Mouse (Mus musculus) urinary bladder, adult 18-20 months (tissue): Measurements from ENCODE around the gene Csrnp1.
A peak's percentile ranks its signal among the peaks of the same experiment; 100 is the strongest.

Source experiments
- DNase-seq, 2 experiments: peaks; one replicate each; pipeline ENCODE4 v3.0.0; 2022; ENCODE audit warnings: low spot score in 2 of 2, mixed read lengths in 2 of 2

Csrnp1 gene

DNA sequence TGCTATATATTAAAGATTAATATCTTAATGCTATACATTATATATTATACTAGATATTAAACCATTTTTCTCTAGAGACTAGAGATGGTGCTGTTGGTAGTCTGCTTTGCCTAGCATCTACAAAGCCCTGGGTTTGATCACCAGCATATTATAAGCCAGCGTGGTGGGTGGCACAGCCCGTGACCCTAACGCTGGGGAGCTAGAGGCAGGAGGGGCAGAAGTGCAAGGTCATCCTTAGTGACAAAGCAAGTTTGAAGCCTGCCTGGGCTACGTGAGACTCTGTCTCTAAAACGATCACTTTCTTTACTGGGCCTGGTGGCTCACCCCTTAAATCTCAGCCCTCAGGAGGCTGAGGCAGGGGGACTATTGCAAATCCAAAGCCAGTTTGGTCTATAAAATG is 18.4 kb upstream of the Csrnp1 start:
- DNase-seq = no peak

DNA sequence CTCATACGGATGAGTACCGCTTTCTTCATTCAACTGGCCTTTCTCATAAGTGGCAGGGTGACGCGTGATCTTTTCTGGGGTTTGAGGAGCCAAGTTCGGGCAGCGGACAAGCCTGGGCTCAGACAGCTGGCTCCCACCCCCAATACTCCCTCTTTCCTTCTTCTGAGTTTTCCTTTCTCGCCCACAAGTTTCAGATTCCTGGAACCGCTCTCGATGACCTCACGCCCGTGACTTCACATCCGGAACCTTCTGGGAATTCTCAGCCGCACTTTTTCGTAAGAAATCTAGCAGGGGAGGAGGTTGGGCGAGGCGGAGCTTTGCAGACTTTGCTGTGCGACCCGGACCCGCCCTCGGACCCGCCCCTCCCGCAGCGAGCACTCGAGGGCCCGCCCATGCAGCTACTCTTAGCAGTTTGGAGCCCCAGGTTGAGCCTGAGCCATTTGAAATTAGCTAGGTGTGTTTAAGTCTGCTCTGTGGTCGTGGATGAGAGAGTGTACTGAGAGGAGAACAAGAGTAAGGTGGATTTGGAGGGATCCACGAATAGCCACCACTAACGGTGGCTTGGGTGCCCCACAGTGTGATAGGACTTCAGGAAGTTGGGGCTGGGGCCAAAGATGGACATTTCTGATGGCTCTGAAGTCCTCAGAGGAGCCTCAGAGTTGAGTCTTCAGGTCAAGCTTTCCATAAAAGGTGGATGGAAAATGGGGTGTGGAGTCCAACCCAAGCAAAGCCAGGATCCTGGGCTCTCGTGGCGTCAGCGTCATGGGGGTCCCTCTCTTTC is 17.7 kb upstream of the Csrnp1 start:
- DNase-seq = peak; percentile 82 to 87

DNA sequence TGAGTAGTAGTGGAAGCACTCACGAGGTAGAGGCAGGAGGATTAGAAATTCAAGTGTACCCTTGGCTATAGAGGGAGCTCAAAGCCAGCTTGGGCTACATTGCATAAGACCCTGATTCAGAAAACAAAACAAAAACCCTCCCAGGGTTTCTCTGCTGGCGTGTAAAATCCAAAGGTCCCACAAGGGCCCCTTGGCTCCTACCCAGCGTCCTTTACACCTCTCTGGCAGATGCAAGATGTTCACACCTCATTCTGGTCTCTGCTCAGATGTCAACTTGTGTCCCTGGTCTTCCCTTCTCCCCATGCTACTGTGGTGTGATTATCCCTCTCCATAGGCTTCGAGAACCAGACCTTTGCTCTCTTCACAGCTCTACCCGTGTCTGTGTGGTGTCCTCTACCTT is 16.3 kb upstream of the Csrnp1 start:
- no peak for DNase-seq

DNA sequence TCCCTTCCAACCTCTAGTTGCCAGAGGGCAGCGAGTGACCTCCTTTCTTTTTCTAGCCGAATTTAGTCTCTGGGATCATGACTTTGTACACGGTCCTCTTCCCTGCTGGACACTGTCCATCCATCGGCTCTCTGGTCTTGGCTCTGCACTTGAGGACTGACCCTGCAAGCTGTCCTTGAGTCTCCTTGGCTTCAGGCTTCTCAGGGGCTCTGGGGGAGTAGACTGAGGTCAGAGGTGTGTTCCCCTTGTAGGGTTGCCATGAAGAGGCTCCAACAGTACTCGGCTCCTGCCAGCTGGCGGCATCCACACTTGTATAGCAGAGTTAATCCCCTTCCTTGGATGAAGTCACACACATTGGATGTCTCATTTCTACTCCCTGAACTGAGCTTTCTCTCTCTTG is 15.2 kb upstream of the Csrnp1 start:
- no peak for DNase-seq

DNA sequence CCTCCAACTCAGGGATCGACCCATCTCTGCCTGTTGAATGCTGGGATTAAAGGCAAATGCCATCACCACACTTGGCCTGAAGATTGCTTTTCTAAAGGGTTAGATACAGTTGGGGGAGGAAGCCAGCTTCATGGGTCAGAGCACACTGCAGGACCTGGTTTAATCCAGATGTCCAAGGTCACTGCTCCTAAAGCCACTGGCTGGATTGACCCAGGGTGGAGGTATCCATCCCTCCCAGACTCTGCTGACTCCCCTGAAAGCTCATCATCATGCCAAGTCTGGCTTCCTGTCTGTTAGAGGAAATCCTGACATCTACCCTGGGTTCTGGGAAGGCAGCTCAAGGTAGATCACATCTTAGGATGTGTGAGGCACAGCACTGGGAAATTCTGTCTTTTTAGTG is 14.3 kb upstream of the Csrnp1 start:
- no peak for DNase-seq

DNA sequence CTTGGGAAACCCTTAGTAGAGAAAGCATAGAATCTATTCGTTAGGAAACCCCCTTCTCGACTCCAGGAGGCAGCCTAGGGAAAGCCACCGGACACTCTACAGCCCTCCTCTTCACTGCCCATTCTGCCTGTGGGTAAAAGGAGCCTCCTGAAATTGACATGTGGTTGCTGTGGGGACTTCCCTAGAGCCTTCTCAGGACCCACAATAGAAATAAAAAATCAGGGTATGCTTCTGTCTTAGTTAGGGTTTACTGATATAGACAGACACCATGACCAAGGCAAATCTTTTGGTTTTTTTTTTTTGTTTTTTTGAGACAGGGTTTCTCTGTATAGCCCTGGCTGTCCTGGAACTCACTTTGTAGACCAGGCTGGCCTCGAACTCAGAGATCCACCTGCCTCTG is 11.6 kb upstream of the Csrnp1 start:
- DNase-seq = no peak

DNA sequence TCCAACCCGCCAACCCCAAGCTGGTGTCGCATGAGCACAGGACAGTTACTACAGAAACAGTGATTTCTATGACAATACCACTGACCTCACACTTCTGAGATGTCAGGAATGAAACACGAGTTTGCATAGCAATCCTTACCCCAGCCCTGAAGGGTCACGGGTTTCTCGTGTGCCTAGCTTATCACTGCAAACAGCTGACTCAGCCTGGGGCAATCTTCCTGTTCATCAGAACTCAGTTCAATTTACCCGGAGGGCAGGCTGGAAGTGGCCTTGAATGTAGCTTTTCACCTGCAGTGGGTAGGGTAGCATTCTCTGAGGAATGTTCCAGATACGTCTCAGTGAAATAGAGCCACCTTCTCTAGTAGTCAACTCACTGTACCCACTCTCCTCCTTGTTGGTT is 9.7 kb upstream of the Csrnp1 start:
- no peak for DNase-seq

DNA sequence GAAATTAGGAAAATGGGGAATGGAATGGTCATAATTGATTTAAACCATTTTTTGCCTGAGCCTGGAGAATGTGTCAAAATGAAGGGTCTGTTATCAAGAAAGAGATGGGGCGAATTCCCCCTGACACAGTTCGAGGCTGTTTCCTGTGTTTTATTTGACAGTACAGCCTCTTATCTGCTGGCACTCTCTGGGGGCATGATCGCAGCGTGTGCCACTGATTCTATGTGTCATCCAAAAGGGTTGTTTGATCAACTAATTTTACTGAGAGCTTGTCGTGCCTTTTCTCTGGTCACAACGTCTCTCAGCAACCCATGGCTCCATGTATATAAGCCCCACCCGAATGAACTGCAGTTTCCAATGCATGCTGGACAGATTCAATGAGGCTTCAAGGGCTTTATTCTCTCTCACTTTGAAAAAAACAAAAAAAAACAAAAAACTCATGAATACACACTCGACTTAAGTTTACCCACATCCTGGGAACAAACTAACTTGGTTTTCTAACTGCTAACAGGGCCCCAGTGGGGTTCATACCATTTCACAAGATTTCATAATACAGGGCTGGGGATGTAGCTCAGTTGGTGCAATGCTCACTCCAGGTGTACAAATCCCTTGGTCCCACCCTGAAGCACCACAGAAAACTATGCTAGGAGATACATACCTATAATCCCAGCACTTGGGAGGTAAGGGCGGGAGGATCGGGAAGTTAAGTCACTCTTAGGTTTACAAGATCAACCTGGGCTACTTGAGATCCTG is 8.8 kb upstream of the Csrnp1 start:
- no peak for DNase-seq

DNA sequence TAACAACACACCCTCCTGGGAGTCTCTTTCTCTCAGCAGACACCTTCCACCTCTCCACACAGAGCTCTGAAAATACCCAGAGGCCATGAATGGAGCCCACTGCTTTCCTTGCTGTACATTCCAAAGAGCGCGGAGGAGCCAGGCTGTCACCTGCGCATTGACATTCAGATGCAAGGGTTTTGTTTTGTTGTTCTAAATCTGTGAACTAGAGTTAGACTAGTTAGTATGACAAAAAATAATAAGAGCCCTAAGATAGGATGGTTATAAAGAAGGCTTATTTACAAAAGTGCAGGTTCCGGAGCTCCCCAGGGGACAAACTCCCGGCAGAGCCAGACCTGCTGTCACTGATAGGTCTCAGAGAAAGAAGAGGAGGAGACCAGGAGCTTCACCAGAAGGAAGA is 6.9 kb upstream of the Csrnp1 start:
- DNase-seq = no peak

DNA sequence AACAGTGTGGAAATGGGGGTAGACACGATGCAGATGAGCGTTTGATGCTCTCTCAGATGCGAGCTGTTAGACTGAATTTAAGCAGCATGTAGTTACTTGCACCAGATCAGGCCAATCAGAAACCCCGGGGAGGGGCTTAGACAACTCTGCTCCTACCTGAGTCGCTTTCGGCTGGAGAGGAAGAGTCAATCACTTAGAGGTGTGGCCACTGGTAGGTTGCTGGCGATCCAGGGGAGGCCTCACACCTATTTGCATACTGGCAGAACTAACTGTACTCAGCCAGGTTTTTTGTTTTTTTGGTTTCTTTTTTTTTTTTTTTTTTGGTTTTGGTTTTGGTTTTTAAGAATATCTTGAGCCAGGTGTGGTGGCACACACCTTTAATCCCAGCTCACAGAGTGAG is 3.8 kb upstream of the Csrnp1 start:
- no peak for DNase-seq

DNA sequence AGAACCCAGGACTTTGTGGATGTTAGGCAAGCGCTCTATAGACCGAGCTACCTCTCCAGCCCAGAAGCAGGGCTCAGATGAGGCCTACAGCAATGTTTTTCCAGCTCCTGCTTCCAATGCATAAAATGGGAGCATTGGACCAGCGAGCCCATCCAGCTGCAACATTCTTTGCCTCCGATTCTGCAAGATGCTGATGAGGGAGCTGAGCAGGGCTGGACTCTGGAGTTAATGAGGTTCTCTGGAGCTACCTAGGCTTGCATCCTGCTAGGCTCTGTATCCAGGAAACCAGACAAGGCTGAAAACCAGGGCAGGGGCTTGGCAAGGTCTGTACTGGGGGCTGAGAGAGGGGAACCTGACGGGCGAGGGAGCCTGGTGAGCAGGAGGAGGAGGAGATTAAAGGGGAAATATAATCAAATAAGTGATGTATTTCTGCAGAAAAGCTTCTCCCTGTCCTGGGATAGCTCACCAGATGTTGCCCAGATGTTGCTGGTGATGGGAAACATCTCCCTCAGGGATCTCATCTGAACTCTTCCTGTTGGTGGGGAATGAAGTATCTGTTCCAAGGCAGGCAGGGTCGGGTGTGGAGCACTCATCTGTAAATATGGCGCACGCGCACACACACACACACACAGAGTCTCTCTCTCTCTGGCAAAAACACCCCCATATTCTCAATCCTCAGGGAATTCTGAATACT is 1.6 kb upstream of the Csrnp1 start:
- DNase-seq = no peak

DNA sequence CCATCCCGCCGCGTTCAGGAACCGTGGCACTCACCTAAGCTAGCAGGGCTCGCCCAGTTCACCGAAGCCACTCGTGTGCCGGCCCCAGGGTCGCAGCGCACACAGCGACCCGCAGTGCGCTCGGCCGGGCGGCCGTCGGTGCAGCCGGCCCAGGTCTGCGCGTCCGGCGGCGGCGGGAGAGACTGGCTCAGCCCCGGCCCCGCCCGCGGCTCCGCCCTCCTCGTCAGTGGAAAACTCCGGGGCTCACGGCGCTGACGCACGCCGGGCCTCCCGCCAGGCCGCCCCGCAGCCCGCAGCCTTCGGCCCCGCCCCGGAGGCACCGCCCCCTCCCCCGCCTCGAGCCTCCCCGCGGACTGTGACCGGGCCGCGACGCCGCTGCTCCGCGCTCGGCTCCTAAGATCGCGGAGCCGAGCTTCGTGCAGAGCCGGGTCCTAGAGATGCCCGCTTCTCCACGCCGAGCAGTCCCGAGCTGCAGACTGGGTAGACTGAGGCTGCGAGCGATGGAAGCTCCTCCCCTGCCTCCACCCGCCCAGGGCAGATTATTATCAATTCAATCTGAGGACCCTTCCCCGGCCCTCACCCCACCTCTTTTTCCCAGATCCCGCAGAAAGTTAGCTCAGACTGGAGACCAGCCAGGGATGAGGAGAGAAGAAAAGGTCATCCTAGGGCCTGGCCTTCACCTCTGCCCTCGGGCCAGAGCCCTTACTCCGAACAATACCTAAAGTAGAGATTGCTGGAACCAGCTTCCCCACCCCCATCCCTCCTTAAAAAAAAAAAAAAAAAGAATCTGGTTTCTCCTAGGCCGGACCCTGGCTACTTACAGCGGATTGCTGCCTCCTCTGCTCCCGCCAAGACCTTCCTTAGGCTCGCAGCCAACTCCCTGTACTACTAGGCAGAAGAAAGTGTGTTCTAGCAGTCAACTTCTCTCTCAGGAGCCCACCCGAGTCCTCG is 598 bp downstream of the Csrnp1 start:
- DNase-seq = peak; percentile 82 to 90

DNA sequence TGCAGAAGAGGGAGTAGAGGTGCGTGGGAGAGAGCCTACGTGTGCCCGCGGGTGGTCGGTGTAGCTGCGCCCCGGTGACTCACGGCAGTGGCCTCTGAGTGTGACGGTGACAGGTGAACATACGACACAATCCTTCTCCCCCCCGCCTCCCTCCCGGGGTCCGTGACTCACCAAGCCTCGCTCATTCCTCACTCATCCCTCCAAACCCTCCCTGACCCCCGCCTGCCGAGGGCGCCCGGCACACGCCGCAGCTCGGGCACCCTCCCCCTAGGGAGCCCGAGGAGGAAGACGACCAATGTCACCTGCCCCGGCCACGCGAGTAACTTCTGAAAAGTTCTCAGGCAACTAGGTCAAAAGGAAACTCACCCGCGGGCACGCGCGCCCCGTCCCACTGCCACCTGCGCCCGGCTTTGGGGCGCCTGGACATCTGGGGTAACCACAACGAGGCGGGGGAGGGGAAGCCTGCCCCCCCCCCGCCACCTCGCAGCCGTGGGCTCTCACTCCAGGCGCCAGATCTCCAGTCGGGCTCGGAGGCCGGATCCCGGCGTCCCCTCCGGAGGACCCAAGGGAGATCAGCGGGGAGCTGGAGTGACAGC is 1.4 kb downstream of the Csrnp1 start:
- DNase-seq = peak; percentile 66 to 71

DNA sequence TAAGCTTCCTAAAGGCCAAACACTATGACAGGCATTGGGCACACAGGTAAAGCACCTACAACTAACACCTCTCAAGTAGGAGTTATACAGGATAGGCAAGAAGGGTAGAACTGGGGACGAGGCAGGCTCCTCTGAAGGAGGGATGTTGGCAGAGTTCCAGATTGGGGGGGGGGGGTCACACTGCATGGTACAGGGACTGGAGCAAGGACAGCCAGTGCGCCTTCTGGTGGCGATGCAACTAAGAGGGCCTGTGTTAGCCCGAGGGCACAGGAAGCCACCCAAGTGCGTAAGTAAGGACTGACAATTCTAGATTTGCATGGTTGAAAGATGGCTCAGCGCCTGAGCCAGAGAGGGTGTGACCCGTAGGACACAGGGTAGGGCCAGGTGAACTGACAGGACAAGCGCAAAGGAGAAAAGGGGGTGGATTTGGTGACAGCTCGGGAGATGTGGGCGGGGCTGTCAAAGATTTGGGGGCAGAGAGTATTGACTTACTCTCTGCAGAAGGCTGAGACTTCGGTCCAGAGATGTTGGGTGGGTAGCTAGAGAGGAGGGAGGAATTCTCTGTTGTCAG is 2.1 kb downstream of the Csrnp1 start:
- DNase-seq = peak; percentile 47 to 55

DNA sequence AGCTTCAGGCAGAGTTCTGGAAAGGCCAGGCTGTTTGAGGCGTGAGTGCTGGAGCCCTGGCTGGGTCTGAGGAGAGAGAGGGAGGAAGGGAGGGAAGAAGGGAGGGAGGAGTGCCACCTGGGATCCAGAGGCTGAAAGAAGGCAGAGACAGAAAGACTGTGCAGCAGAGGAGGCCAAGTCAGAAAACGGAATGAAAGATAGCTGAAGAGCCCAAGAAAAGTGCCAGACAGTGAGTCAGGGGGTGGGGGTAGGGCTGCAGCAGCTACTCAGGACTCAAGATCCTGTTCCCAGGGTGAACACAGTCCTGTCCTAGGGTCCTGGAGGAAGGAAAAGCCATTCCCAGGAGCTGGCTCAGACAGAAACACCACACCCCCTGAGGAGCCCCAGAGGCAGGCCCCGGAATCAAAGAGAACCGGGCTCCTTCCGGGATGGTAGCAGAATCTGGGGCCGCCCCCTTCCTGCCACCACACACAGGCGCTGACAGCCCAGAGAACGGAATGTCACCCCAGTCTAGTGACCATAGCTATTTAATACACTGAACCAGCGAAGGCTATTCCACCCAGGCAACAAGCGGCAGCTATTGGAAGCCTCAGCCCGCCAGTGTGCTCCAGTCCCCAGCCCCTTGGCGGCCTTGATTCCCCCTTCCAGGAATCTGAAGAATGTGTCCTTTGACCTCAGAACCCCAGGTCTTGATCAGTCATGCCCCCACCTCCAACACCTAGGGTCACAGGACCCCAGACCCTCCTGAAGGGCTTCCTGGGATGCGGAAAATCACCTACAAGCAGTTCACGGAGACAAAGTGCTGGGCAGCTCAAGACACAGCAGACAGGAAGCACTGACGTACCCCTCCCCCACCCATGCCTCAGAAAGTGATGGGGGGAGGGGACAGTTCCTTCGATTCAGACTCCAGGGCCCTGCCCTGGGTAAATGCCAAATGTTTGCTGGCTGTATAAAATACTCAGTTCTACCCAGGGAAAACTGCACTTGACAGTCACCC is 3.0 kb downstream of the Csrnp1 start:
- DNase-seq = peak; percentile 54 to 59

DNA sequence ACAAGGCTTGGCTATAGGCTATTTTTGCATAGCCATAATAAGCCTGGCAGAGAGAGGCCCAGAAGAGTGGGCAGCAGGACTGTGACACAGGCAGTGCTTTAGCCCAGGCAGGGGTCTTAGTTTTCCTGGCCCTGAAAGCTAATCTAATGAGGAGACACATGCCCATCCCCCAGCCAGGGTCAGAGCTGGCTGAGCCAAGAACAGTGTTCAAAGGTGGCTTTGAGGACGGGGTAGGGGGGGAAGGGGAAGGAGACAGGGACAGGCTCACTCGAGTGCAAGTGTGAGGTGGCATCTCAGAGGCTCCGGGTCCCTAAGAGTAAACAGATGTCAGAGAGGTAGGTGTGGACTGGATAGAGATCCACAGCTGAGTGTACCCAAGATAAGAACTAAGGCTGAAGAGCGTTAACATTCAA is 3.7 kb downstream of the Csrnp1 start:
- no peak for DNase-seq

DNA sequence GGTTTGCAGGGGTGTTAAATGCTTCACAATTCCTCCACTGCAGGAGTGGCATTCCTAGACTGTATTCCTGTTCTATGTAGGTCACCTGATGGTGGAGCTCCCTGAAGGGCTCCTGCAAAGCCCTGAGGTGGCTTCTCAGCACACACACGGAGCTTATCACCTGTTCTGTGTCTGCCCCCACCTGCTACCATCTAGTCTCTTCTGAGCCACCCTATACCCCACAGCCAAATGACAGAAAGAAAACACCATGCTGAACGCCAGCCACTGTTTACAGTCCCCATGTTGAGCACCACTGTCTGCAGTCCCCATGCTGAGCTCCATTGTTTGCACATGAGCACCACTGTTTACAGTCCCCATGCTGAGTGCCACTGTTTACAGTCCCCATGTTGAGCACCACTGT is 4.7 kb downstream of the Csrnp1 start:
- DNase-seq = no peak

DNA sequence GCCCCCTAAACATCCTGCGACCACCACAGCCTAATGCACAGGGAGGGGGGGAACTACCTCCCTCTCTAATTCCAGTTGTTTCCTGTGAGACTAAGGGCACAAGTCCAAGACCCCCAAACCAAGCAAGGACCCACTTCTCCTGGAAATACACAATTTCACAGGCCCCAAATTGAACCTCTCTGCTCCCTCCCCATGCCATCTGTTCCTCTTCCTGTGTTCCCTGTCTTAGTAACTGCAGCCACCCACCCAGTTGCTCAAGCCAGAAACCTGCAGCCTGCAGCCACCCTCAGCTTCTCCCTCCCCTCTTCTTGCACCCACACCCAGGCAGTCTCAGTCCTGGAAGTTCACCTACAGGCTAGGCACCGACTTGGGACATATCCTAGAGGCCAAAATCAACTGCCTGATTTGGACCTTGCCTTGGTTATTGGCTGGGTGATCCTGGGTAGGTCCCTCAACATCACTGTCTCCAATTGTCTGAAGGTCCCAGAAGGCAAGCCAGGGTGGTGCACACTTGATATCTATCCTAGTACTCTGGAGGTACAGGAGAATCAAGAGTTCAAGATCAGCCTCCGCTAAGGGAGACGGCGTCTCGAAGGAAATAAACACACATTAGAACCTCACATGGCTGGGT is 5.5 kb downstream of the Csrnp1 start:
- DNase-seq = no peak

DNA sequence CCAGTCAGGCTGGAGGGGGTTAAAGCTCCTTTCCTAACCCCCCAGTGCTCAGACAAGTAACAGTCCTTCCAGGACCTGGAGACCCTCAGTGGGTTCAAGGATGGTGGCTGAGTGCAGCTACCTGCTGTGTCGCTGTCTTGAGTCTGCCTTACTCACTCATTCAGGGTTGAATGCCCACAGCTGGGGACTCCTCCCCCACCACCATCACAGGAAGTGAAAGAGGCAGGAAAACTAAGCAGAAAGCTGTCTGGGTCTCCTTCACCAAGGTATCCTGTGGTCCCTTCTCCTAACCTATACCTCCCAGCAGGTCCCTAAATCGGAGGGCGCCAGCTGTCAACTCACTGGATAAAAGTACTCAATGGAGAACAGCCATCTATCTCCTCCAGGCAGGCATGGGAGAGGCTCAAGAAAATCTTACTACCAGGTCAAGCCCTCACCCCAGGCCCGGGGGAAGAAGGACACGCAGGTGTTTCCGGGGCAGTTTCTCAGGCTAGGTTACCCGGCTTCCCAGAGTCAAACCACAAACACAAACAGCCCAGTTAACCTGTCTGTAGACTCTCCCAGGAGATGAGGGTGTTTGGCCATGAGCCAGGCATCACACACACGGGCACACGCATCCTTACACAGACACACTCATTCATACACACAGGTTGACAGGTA is 6.2 kb downstream of the Csrnp1 start:
- no peak for DNase-seq
